Mouse (Mus musculus) heart, embryonic 13.5 days (tissue): ENCODE data around the gene Ikbke. TPM values are rescaled to one million over a fixed set of nuclear protein-coding genes. Genes with fewer than 3 reads are reported as not detected.
"Not testable (repeated sequence)": the region's sequence is repeated elsewhere in the genome, so short reads cannot be mapped to it uniquely, and the experiment has no call there.

Experiments
- ATAC-seq: fragments of 200-750 bp; cut with Nextera tagmentation; 2 replicates; pipeline ENCODE4 v1.8.0; 2017; ENCODE audit warnings: moderate TSS enrichment; ENCODE audit not compliant: insufficient number of reproducible peaks, low FRiP score, low TSS enrichment; ENCODE audit errors: extremely low read depth
- H3K27ac ChIP-seq: fragments of 300-500 bp; sonication (generic); replicated peaks from 2 replicates; pipeline ENCODE4 v1.5.1; 2015; ENCODE audit warnings: moderate library complexity, mild to moderate bottlenecking, inconsistent platforms
- H3K27me3 ChIP-seq: fragments of 300-500 bp; sonication (generic); replicated peaks from 2 replicates; pipeline ENCODE4 v1.6.1; 2015; ENCODE audit warnings: mild to moderate bottlenecking, inconsistent platforms
- H3K36me3 ChIP-seq: fragments of 300-500 bp; sonication (generic); 2 replicates; pipeline ENCODE4 v1.6.1; 2015; ENCODE audit warnings: mild to moderate bottlenecking, inconsistent platforms
- H3K4me1 ChIP-seq: fragments of 300-500 bp; sonication (generic); 2 replicates; pipeline ENCODE4 v1.6.1; 2015; ENCODE audit warnings: inconsistent platforms
- H3K4me2 ChIP-seq: fragments of 300-500 bp; sonication (generic); 2 replicates; pipeline ENCODE4 v1.6.1; 2015; ENCODE audit warnings: inconsistent platforms, mild to moderate bottlenecking, moderate library complexity
- H3K4me3 ChIP-seq: fragments of 300-500 bp; sonication (generic); 2 replicates; pipeline ENCODE4 v1.5.1; 2015; ENCODE audit warnings: moderate library complexity, mild to moderate bottlenecking, inconsistent platforms
- H3K9ac ChIP-seq: fragments of 300-500 bp; sonication (generic); 2 replicates; pipeline ENCODE4 v1.6.1; 2015; ENCODE audit warnings: inconsistent platforms, mild to moderate bottlenecking, moderate library complexity
- H3K9me3 ChIP-seq: fragments of 300-500 bp; sonication (generic); 2 replicates; pipeline ENCODE4 v1.6.1; 2016; ENCODE audit warnings: inconsistent platforms
- WGBS: fragments of 180-500 bp; shearing (Covaris S2); methylation state at CpG from one replicate; pipeline ENCODE4 v1.1.7; 2015; ENCODE audit warnings: mixed read lengths; 5-methylcytosine and 5-hydroxymethylcytosine counted together
- polyA plus RNA-seq: library from polyadenylated mRNA; unstranded; fragments of >200 nt; fragmentation: Nextera tagmentation; extraction: Ambion mirVana; gene quantifications from 2 replicates; pipeline ENCODE4 v1.2.1, GENCODE M21; 2015

Ikbke gene
- polyA plus RNA-seq, 1 experiment from 2014 or later = 2.4 TPM

DNA sequence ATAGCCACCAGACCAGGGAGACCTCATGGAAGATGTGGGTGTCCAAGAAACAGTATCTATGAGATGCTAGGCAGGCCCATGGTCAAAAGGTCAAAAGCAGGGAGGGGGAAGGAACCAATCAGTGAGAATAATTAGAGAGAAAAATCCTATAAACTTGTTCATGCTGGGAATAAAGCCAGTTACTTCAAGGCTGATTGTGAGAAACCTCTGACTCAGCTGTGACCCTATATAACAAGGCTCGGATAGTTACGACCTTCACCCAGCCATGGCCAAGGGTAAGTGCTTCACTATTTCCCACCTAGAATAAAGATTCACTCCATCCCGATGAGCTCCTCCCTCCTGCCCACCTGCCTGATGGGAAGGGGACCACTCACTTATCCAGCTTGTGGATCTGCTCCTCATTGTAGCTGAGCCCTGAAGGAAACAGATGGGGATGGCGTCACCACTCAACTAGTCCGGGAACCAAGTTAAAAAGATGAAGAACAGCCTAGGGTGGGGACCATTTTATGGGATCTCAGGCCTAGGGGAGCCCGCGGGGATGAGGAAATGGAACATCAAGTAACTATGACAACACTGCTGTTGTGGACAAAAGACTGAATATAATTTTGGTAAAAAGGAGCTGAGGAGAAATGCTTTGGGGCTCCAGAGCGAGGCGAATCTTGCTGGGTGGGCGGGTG lies 19.6 kb downstream of the Ikbke start:
- 60% methylated on average over 10 of the region's 10 CpGs for WGBS
- no peak overlapping the region for H3K4me3 ChIP-seq
- peaks cover 12% of the 10 kb centered on the region for H3K36me3 ChIP-seq
- H3K4me1 ChIP-seq = no peaks in the 10 kb centered on the region
- no peaks in the 10 kb centered on the region for H3K9me3 ChIP-seq
- H3K9ac ChIP-seq = no peak overlapping the region
- H3K27me3 ChIP-seq = peaks cover 20% of the 10 kb centered on the region
- H3K4me2 ChIP-seq = no peak overlapping the region
- ATAC-seq = no peak
- H3K27ac ChIP-seq = no peak overlapping the region

DNA sequence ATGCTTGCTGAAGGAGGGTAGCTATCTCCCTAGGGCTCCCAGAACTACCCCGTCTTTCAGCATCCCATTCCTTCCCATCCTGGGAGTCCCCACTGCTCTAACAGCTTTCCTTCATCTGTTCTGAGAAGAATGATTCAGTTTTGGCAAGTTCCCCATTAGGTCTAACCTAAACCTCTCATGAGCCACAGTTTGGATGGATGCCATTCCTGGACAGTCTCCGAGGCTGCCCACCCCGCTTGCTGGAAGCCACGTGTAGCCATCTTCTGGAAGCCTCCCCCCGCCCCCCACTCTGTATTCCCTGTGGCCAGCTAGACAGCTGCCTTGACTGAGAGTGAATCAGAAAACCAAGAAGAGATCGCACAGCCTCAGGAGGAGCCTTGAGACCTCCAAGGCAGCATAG lies 22.1 kb downstream of the Ikbke start:
- no peak for ATAC-seq
- H3K4me1 ChIP-seq = peaks cover 3% of the 10 kb centered on the region
- no peak overlapping the region for H3K9ac ChIP-seq
- WGBS = 75% methylated on average over 6 of the region's 6 CpGs
- no peak overlapping the region for H3K27ac ChIP-seq
- H3K27me3 ChIP-seq = peaks cover 20% of the 10 kb centered on the region
- no peaks in the 10 kb centered on the region for H3K9me3 ChIP-seq
- H3K36me3 ChIP-seq = peaks cover 12% of the 10 kb centered on the region
- H3K4me3 ChIP-seq = no peak overlapping the region
- H3K4me2 ChIP-seq = no peak overlapping the region

GRCm38 (mm10) chr1:131252516-131253250 lies 26.7 kb downstream of the Ikbke start:
- peaks cover 29% of the 10 kb centered on the region for H3K4me1 ChIP-seq
- H3K9ac ChIP-seq, H3K27me3 ChIP-seq, H3K27ac ChIP-seq, H3K4me3 ChIP-seq, H3K9me3 ChIP-seq, H3K4me2 ChIP-seq, ATAC-seq: not testable (repeated sequence)
- 76% methylated on average over 7 of the region's 7 CpGs for WGBS
- H3K36me3 ChIP-seq = peaks cover 12% of the 10 kb centered on the region

DNA sequence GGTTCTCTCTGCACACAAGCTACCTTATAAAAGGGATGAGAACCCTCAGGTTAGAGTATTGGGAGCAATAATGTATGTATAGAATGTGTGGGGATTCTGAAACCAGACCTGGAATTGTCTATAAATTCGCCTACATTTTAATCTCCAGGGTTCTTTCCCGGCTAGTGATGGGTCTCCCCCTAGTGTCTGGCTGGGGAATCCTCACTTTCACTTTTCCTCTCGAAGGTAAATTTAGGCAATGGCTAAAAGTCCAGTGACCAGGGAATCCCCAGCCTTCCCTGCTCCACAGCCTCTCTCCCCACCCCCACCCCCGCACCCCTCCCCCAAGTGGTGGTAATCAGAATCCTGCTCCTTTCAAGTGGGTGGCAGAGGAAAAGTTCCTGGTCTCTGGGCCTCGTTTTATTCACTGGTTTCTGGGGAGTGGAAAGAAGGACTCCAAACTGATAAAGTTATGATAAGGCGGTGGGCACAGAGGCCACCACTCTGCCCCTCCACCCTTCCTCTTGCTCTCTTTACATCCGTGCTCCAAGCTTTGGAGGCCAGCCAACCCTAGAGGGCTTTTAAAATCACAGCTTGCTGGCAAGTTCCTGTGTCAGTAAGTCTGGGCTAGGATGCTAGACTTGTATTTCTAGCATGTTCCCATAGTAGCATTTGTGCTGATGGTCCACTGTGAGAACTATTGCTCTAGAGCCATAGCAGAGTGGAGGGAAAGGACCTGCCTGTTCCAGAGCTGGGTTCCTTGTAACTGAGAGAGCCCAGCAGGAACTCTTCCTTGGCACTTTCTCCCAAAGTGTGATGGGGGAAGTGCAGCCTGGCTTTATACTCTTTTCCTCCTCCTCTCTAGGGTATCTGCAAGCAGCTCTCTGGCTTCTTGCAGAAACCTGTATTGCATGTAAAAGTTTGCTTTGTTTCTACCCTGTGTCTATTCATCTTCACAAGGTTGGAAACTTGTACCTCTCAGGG lies 32.7 kb downstream of the Ikbke start:
- peak overlapping the region; percentile 71 for H3K9ac ChIP-seq
- H3K4me3 ChIP-seq = peak overlapping the region; percentile 85
- H3K27me3 ChIP-seq = peaks cover 35% of the 10 kb centered on the region
- H3K4me1 ChIP-seq = peaks cover 65% of the 10 kb centered on the region
- no peaks in the 10 kb centered on the region for H3K9me3 ChIP-seq
- under 1% methylated on average over 7 of the region's 7 CpGs for WGBS
- H3K36me3 ChIP-seq = no peaks in the 10 kb centered on the region
- peak overlapping the region; percentile 97 for H3K4me2 ChIP-seq
- ATAC-seq = peak; percentile 27; the same call in 1 of the 2 replicates
- peak overlapping the region; percentile 65 for H3K27ac ChIP-seq

DNA sequence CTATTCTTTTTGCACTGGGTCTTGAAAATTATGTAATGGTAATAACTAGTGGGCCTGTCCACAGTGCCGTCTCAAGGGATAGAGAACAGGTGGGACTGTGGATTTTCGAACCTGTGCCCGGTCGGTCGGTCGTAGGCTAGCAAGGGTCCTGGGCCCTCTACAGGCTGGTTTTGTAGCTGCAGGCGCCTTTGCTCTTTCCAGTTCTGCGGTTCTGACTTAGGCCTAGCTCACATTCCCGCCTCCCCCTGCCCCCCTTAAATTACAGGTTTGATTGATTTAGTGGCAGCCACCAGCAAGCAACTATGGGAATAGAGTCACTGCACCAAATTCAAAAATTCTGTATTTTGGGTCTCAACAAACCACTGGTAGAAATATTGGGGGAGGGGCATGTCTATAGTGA lies 33.5 kb downstream of the Ikbke start:
- Histone ChIP-seq H3K36me3 (no peaks in the 10 kb centered on the region), H3K4me2 (peak overlapping the region; percentile 97), H3K27me3 (peaks cover 43% of the 10 kb centered on the region), H3K9me3 (no peaks in the 10 kb centered on the region), H3K4me3 (peak overlapping the region; percentile 85), H3K27ac (peak overlapping the region; percentile 65), H3K4me1 (peaks cover 60% of the 10 kb centered on the region), H3K9ac (peak overlapping the region; percentile 71; the same call in 1 of the 2 replicates)
- no peak for ATAC-seq
- 7% methylated on average over 9 of the region's 9 CpGs for WGBS

DNA sequence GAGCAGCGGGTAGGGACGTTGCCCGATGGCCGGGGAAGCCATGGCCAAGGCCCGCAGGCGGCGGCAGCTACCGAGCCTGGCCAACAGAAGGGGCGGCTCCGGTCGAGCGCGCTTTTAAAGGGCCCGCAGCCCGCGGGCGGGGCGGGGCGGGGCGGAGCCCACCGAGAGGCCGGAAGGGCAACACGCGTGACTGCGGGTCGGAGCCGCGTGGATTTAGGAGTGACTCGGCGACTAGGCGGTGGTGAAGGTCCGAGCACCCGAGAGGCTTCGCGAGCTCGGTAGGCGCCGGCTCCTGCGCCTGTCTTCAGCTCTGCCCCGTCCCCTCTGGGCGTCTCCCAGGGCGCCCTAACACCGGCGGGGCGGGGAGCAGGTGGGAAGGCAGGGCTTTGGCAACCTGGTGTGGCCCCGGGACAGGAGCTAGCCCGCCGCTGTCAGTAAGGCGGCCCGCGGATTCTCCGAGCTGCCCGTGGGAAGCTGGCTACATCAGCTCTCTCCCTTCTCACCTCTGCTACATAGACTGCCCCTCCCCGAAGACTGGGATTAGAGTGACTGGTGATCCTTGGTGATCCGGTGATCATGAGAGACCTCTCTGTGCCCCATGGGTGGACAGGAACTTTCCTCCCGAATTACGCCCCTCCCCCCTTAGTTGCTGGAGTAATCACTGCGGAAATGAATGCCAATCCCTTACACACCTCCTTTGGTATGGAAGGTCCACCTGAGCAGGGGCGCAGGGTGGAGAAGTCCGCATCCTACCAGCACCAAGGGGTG lies 34.1 kb downstream of the Ikbke start, which contains the start of gene Rassf5:
Rassf5 (minus strand) TSS at position 170 of the 768 bp plus-strand sequence.
- Histone ChIP-seq H3K4me1 (peaks cover 59% of the 10 kb centered on the region), H3K27ac (peak within 1 kb of the TSS; percentile 65), H3K4me3 (peak within 1 kb of the TSS; percentile 85), H3K4me2 (peak within 1 kb of the TSS; percentile 97), H3K27me3 (peaks cover 47% of the 10 kb centered on the region), H3K36me3 (no peaks in the 10 kb centered on the region), H3K9ac (peak within 1 kb of the TSS; percentile 93), H3K9me3 (no peaks in the 10 kb centered on the region)
- WGBS = 1% methylated on average over 60 of the region's 60 CpGs
- peak; percentile 22; the same call in 1 of the 2 replicates for ATAC-seq

DNA sequence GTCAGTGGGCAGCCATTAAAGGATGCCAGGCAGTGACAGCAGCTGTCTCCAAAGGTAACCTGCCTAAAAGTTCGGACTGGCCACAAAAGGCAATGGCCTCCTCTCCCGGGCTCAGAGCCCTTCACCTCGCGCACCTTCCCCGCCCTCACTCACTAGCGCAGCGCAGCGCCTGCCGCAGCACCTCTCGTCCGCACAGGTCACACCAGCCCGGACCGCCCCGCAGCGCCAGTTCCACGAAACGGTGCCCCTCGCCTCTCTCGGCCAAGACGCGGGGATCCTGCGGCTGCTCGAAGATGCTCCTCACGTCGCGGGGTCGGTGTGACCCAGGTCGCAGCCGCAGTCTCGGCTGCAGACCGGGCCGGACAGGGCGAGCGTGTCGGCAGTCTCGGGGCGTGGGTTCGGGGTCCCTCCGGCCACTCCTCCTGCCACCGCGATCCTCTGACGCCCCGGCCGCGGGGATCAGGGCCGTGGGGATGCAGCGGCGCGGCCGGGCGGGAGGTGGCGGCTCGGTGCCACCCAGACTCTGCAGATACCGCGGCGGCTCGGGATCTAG lies 34.8 kb downstream of the Ikbke start:
- Histone ChIP-seq H3K27me3 (peaks cover 48% of the 10 kb centered on the region), H3K36me3 (no peaks in the 10 kb centered on the region), H3K4me2 (peak overlapping the region; percentile 97), H3K27ac (peak overlapping the region; percentile 24; the same call in 1 of the 2 replicates), H3K9me3 (no peaks in the 10 kb centered on the region), H3K9ac (peak overlapping the region; percentile 93), H3K4me3 (peak overlapping the region; percentile 85), H3K4me1 (peaks cover 59% of the 10 kb centered on the region)
- WGBS = 2% methylated on average over 57 of the region's 57 CpGs
- no peak for ATAC-seq

DNA sequence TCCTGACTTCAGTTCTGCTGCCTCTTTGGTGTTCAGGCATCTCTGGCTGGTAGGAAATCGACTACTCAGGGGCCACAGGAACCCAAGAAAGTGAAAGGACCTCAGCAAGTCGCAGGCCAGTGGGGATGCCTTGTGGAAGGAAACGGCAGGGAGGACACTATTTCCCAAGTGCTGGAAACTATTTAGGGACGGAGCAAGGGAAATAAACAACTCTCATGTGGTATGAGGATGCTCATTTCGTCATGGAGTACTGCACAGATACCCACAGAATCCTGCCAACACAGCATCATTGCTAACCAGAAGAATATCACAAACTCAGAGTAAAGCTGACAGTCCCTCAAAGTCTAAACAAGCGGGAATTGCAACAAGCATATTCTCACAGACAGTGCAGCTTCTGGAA lies 36.5 kb downstream of the Ikbke start:
- ATAC-seq = no peak
- H3K36me3 ChIP-seq = no peaks in the 10 kb centered on the region
- H3K9me3 ChIP-seq = no peaks in the 10 kb centered on the region
- H3K4me2 ChIP-seq = no peak overlapping the region
- no peak overlapping the region for H3K4me3 ChIP-seq
- 50% methylated on average over 6 of the region's 6 CpGs for WGBS
- H3K27ac ChIP-seq = no peak overlapping the region
- H3K27me3 ChIP-seq = peaks cover 44% of the 10 kb centered on the region
- H3K9ac ChIP-seq = 0 out of 2 replicates have a peak overlapping the region, but pooled peaks have one; percentile 16
- H3K4me1 ChIP-seq = peaks cover 74% of the 10 kb centered on the region

DNA sequence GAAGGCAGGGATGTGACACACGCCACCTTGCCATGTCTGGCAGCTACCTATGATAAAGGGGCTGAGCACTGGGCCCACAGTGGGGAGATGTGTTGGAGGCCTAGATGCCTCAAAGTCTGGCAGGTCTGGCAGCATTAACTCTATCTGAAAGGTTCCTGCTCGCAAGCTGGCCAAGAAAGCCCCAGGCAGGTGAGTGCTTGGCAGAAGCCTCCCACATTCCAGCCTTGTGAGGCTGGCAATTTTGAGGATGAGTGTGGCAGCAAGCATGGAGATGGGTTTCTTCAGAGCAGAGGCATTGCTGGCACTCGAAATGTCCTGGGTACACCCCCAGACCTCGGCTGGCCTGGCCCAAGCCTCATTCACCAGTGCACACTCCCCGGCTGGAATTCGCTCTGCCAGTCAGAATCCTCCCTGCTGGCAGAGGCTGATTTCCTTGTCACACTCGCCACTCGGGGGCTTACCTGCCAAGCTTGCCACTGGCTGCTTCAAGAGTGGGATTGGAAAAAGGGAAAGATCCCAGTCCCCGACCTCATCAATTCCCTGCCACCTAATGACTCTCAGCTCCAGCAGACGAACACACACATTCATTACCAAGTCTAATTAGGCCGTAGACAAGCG lies 39.7 kb downstream of the Ikbke start:
- H3K9ac ChIP-seq = 0 out of 2 replicates have a peak overlapping the region, but pooled peaks have one; percentile 21
- no peak; the same call in 1 of the 2 replicates for ATAC-seq
- H3K4me3 ChIP-seq = no peak overlapping the region
- H3K27ac ChIP-seq = peak overlapping the region; percentile 13
- WGBS = 69% methylated on average over 12 of the region's 12 CpGs
- no peaks in the 10 kb centered on the region for H3K9me3 ChIP-seq
- peaks cover 65% of the 10 kb centered on the region for H3K4me1 ChIP-seq
- H3K4me2 ChIP-seq = no peak overlapping the region
- H3K36me3 ChIP-seq = no peaks in the 10 kb centered on the region
- H3K27me3 ChIP-seq = peaks cover 39% of the 10 kb centered on the region

- Histone ChIP-seq H3K27ac (peak overlapping the region; percentile 13), H3K9me3 (no peaks in the 10 kb centered on the region), H3K27me3 (peaks cover 31% of the 10 kb centered on the region), H3K4me2 (no peak overlapping the region), H3K4me3 (no peak overlapping the region), H3K4me1 (peaks cover 66% of the 10 kb centered on the region), H3K36me3 (no peaks in the 10 kb centered on the region), H3K9ac (no peak overlapping the region)
- no peak; the same call in 1 of the 2 replicates for ATAC-seq
- WGBS = 40% methylated on average over 8 of the region's 8 CpGs
Observed at GRCm38 (mm10) chr1:131238931-131239381, 40.5 kb downstream of the Ikbke start.
